Mouse (Mus musculus): ENCODE results near the gene Maml1.

GRCm38 (mm10) chr11:50321239-50321638, 29.1 kb upstream of the Maml1 start:
- TF ChIP-seq CTCF (IDR thresholded peaks at IDR 0.05; ENCODE audit: low read depth, low read length) (no peak), GATA1 (IDR thresholded peaks at IDR 0.05; ENCODE audit: borderline replicate concordance, low read length) (no peak), POLR2AphosphoS5 (IDR thresholded peaks at IDR 0.05; ENCODE audit: insufficient replicate concordance, low read depth, low read length) (no peak), TAL1 (conservative IDR thresholded peaks at IDR 0.05; ENCODE audit: low read depth, low read length) (no peak)
